Mouse (Mus musculus) left cerebral cortex, adult 2 months (tissue): ENCODE data around the gene Olfr555. TPM values are rescaled to one million over a fixed set of nuclear protein-coding genes. Genes with fewer than 3 reads are reported as not detected.
"Not testable (repeated sequence)": the region's sequence is repeated elsewhere in the genome, so short reads cannot be mapped to it uniquely, and the experiment has no call there.

Source experiments
- DNase-seq, 2 experiments: peaks; one replicate each; pipeline ENCODE4 v3.0.0; 2021 to 2022; ENCODE audit warnings: low spot score in 2 of 2, mixed read lengths in 1 of 2; ENCODE audit errors: extremely low spot score in 1 of 2
- H3K27ac ChIP-seq: fragments of 200-600 bp; 2 replicates; pipeline ENCODE4 v1.8.1; 2022
- H3K4me3 ChIP-seq: fragments of 200-600 bp; 2 replicates; pipeline ENCODE4 v1.8.1; 2022
- CTCF ChIP-seq: fragments of 200-600 bp; IDR thresholded peaks from 2 replicates; pipeline ENCODE4 v1.8.1; 2022; ENCODE audit warnings: antibody characterized with exemption, mild to moderate bottlenecking, moderate library complexity
- intact Hi-C: fragments of 180-260 bp; cut with DNase I; formaldehyde crosslinking; loops from one replicate; pipeline ENCODE4 v1.15.1; 2025
- long read RNA-seq, 2 experiments: library from polyadenylated mRNA; stranded (forward); transcript quantifications; one replicate each; pipeline ENCODE4 v2.0.0; 2021; ENCODE audit warnings: borderline mapping rate in 2 of 2
- total RNA-seq, 2 experiments: library from RNA; stranded (reverse); gene quantifications; 2 replicates each; pipeline ENCODE4 v1.2.3; 2021

Gene Olfr555
- total RNA-seq: not detected
- long read RNA-seq, experiment 1: 0 reads
- long read RNA-seq, experiment 2: 0 reads

DNA sequence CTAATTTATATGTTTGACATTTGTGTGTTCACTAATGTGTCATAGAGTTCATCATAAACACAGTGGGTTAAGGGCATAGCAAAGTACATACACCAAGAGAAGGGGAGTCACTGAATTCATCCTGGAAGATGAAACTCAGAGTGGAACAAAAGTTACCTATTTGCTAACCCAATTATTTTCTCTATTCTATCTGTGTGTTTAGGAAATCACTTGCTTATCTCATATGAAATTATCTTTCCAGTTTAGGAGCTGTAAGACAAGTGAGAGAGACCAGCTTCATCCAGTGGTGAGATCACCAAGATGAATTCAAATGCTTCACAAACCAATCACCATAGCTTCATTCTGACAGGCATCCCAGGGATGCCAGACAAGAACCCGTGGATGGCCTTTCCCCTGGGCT, at the start of gene Olfr555:
Gene Olfr555 (plus strand): TSS at position 301 of the 400 bp plus-strand sequence.
- intact Hi-C loops: no loop called here
- H3K27ac ChIP-seq: no peak within 1 kb of the TSS
- TF ChIP-seq CTCF: no peak
- no peak within 1 kb of the TSS for H3K4me3 ChIP-seq
- DNase-seq: no peak

DNA sequence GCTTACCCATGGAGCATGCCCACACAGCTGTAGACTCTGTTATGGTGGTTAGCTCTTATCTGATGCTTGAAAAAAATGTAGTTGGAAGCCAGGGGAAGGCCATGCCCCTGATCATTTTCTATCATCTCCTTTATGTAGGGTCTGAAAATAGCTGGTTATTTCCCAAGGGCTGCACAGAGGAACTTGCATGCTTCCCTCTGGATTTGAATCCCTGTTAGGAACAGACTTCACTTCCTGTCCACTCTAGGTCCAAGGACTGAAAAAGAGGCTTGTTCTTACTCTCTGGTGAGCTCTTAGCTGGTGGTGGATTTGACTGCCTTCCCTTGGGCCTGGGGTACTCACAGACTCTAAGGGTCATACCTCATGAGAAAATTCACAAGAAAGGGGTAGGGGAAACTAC, 40.5 kb upstream of the Olfr555 start, which contains the start of gene Olfr553:
Gene Olfr553 (minus strand): TSS at position 101 of the 400 bp plus-strand sequence.
- intact Hi-C loops: no loop called here
- DNase-seq: no peak
- H3K4me3 ChIP-seq: no peak within 1 kb of the TSS
- H3K27ac ChIP-seq: no peak within 1 kb of the TSS
- TF ChIP-seq CTCF: no peak

DNA sequence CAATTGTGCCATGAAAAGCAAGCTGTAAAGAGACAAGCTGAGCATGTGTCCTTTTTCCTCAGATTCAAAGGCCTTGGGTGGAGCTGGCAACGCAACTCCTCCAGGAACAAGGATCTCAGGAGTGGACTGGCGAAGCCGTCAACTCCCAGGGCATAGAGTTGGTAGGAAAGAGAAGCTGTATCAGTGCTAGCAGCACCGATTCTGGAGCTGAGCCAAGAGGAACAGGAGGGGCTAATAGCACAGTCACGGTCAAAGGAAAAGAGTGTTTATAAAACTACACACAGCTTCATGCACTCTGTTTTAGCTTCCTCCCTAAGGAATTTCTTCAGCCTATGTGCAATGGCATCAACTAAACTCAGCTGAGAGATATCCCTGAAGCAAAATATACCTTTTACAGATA, 39.0 kb upstream of the Olfr555 start:
- Histone ChIP-seq H3K4me3 (no peak overlapping the region), H3K27ac (no peak overlapping the region)
- no peak for DNase-seq
- intact Hi-C loops: no loop called here
- TF ChIP-seq CTCF: no peak

DNA sequence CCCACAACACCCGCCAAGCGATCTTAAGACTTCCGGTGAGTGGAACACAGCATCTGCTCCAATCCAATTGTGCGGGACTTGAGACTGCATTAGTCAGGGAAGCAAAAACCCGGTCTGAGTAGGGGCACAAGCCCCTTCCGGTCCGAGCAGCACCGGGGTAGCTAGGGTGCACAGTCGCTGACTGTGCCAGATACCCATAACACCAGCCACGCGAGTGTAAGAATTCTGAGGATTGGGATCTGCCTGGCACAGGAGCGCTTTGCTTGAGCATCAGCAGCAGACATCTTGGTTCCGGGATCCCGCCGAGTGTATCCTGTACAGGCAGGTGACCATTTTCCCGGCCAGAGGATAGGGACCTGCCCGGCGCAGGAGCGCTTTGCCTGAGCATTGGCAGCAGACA, 38.3 kb upstream of the Olfr555 start:
- DNase-seq, intact Hi-C loops, H3K4me3 ChIP-seq, H3K27ac ChIP-seq: not testable (repeated sequence)

- intact Hi-C loops: loop anchor here (1.0 kb wide), 1 partner anchor 123 kb away; no protein-coding TSS in a partner anchor
- TF ChIP-seq CTCF: peak; percentile 59
- Histone ChIP-seq H3K4me3 (no peak overlapping the region), H3K27ac (no peak overlapping the region)
- DNase-seq: peak in 1 of 2 experiments; percentile 18
Measured at GRCm38 (mm10) chr7:102636665-102637064, 22.0 kb upstream of the Olfr555 start.

GRCm38 (mm10) chr7:102638132-102638531, 20.5 kb upstream of the Olfr555 start, which contains the start of gene Olfr554:
TSS of gene Olfr554 (plus strand) at chr7:102638432.
- H3K27ac ChIP-seq: no peak within 1 kb of the TSS
- no peak for TF ChIP-seq CTCF
- intact Hi-C loops: no loop called here

DNA sequence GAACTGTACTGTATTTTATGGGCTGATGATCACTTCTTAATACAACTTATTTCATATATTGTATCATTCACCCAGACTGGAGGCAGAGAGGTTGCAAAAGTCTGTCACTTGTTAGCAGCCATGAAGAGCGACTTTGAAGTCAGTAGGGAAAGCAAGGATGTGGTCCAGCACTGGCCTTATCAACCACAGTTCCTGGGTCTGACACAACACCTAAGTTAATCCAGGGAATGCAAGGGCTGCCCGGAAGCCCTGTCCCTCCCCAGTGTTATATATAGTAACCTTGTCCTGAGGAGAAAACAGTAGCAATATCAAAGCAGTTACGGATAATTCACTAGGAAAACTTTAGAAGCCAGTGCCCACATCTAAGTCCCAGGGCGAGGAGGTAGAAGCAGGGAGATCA, 13.7 kb upstream of the Olfr555 start:
- DNase-seq, H3K27ac ChIP-seq, intact Hi-C loops, H3K4me3 ChIP-seq: not testable (repeated sequence)

More at GRCm38 (mm10) chr7:102638132-102638531, 20.5 kb upstream of the Olfr555 start, which contains the start of gene Olfr554:
- no peak for DNase-seq
- no peak within 1 kb of the TSS for H3K4me3 ChIP-seq

DNA sequence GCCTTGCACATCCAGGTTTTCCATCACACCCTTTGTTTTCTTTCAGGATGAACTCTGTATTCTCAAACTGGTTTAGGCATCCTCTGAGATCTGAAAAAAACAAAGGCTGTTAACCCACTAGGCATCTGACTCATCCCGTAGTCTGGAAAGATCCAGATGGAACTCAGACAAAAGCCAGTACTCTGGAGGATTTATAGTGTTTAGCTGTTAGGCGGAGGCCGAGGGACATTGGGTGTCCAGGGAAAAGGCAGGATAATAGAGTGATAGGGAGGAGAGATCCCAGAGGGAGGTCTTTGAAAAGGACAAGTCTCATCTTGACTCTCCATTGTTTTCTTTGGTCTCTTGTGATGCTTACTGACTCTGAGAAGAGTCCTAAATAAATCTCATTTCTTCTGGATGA, 6.0 kb downstream of the Olfr555 start, which contains the start of gene Olfr556:
Gene Olfr556 (plus strand): TSS at position 301 of the 400 bp plus-strand sequence.
- DNase-seq: no peak
- no peak within 1 kb of the TSS for H3K4me3 ChIP-seq
- TF ChIP-seq CTCF: no peak
- no peak within 1 kb of the TSS for H3K27ac ChIP-seq
- intact Hi-C loops: loop anchor here (2.0 kb wide), 2 partner anchors 254 to 1142 kb away; no protein-coding TSS in a partner anchor

GRCm38 (mm10) chr7:102665378-102665777, 6.8 kb downstream of the Olfr555 start:
- Histone ChIP-seq H3K27ac (no peak overlapping the region), H3K4me3 (no peak overlapping the region)
- no peak for DNase-seq
- intact Hi-C loops: loop anchor here (2.0 to 5.0 kb wide), 3 partner anchors 253 to 1207 kb away; no protein-coding TSS in a partner anchor
- peak; percentile 77 for TF ChIP-seq CTCF

DNA sequence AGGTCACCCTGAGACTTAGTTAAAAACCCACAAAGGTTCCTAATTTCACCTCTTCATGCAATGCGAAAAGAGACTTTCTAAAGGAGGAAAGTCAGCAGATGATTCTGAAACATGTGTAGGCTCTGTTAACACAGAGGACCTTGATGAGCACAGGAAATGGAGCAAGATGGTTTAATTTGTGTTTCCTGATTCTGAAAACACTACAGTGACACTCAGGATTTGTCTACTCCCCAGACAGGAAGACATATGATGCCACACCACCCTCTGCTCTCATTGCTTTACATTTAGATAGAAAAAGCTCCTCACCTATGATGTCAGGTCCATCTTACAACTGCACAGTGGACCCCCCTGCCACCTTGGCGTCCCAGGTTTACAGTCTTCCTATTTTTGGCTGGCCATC, 17.6 kb downstream of the Olfr555 start:
- DNase-seq: no peak
- Histone ChIP-seq H3K4me3 (no peak overlapping the region), H3K27ac (no peak overlapping the region)
- no peak for TF ChIP-seq CTCF
- intact Hi-C loops: no loop called here

DNA sequence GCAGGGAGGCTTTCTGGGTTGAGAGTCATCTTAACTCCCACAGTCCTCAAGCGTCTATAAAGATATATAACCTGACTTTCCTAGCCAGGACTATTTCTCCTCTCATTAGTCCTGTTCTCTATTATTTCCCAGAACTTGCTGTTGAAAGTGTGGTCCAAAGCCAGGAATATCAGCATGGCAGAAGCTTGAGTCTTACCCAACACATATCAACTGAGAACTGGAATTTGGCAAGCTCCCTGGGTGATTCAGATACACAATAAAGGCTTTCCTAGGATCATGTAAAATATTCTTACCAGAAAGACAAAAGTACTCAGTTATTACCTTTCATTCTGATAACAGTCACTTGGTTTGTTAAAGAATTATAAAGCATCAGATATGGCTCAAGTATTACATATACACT, 23.3 kb downstream of the Olfr555 start:
- TF ChIP-seq CTCF: no peak
- intact Hi-C loops: no loop called here
- DNase-seq: no peak
- Histone ChIP-seq H3K4me3 (no peak overlapping the region), H3K27ac (no peak overlapping the region)

- Histone ChIP-seq H3K27ac (peak within 1 kb of the TSS; percentile 87), H3K4me3 (peak within 1 kb of the TSS; percentile 92)
- no peak for TF ChIP-seq CTCF
- DNase-seq: peak; percentile 89
- intact Hi-C loops: no loop called here
Measured at GRCm38 (mm10) chr7:102686944-102687501, 28.4 kb downstream of the Olfr555 start, which contains the start of gene Trim68. TSS of gene Trim68 (minus strand) at chr7:102687327.
